Mouse (Mus musculus) natural killer cell, adult 2 months (primary cell): Measurements from ENCODE around the gene Hspa1b.
"Not testable (repeated sequence)": the region's sequence is repeated elsewhere in the genome, so short reads cannot be mapped to it uniquely, and the experiment has no call there.

Experiments used
- DNase-seq, 2 experiments: peaks; one replicate each; pipeline ENCODE4 v3.0.0; 2022; ENCODE audit warnings: low spot score in 2 of 2

Hspa1b gene

GRCm38 (mm10) chr17:34981690-34982180 lies 22.7 kb upstream of the Hspa1b start, which contains the start of gene Lsm2:
Gene Lsm2, plus strand, starts transcription at chr17:34981862.
- peak; percentile 89 to 92 for DNase-seq

GRCm38 (mm10) chr17:34980655-34981054 lies 21.6 kb upstream of the Hspa1b start:
- DNase-seq = peak in 1 of 2 experiments; percentile 43

- no peak for DNase-seq
These were observed 20.6 kb upstream of the Hspa1b start for GRCm38 (mm10) chr17:34979631-34980030.

- DNase-seq = no peak
These were observed 19.2 kb upstream of the Hspa1b start for GRCm38 (mm10) chr17:34978239-34978638.

GRCm38 (mm10) chr17:34977000-34977399 lies 18.0 kb upstream of the Hspa1b start:
- DNase-seq = no peak

- DNase-seq = no peak
These were observed 16.8 kb upstream of the Hspa1b start for GRCm38 (mm10) chr17:34975581-34976492.

- peak; percentile 80 to 83 for DNase-seq
These were observed 13.2 kb upstream of the Hspa1b start, which contains the start of the genes Hspa1a and Hspa1l for GRCm38 (mm10) chr17:34972069-34972749. Gene Hspa1a, minus strand, starts transcription at chr17:34972156. Gene Hspa1l, plus strand, starts transcription at chr17:34972703.

GRCm38 (mm10) chr17:34971694-34972068 lies 12.6 kb upstream of the Hspa1b start:
- DNase-seq = not testable (repeated sequence)

GRCm38 (mm10) chr17:34970850-34971249 lies 11.8 kb upstream of the Hspa1b start:
- DNase-seq = not testable (repeated sequence)

GRCm38 (mm10) chr17:34969822-34970221 lies 10.8 kb upstream of the Hspa1b start, which contains the start of gene Gm20481:
Gene Gm20481, plus strand, starts transcription at chr17:34969912.
- DNase-seq = not testable (repeated sequence)

GRCm38 (mm10) chr17:34965627-34966026 lies 6.6 kb upstream of the Hspa1b start:
- DNase-seq = no peak

GRCm38 (mm10) chr17:34964640-34965049 lies 5.6 kb upstream of the Hspa1b start:
- DNase-seq = no peak

- DNase-seq = no peak
These were observed 3.8 kb upstream of the Hspa1b start for GRCm38 (mm10) chr17:34962841-34963240.

GRCm38 (mm10) chr17:34962125-34962524 lies 3.1 kb upstream of the Hspa1b start:
- no peak for DNase-seq

GRCm38 (mm10) chr17:34960702-34961493 lies 1.9 kb upstream of the Hspa1b start:
- DNase-seq = no peak

GRCm38 (mm10) chr17:34959881-34960515 lies 960 bp upstream of the Hspa1b start:
- DNase-seq = no peak

- DNase-seq = not testable (repeated sequence)
These were observed 306 bp downstream of the Hspa1b start for GRCm38 (mm10) chr17:34958734-34959129.

GRCm38 (mm10) chr17:34957966-34958365 lies 1.1 kb downstream of the Hspa1b start:
- not testable (repeated sequence) for DNase-seq

- DNase-seq = not testable (repeated sequence)
These were observed 1.7 kb downstream of the Hspa1b start for GRCm38 (mm10) chr17:34957291-34957690.

- DNase-seq = no peak
These were observed 2.7 kb downstream of the Hspa1b start for GRCm38 (mm10) chr17:34956340-34956739.

- DNase-seq = no peak
These were observed 3.2 kb downstream of the Hspa1b start for GRCm38 (mm10) chr17:34955884-34956283.
